Mouse (Mus musculus) embryonic facial prominence, embryonic 14.5 days (tissue): ENCODE measurements around the gene Ciz1. TPM values are rescaled to one million over a fixed set of nuclear protein-coding genes. Genes with fewer than 3 reads are reported as not detected.
A peak's percentile ranks its signal among the peaks of the same experiment; 100 is the strongest.

Experiments used
- ATAC-seq: fragments of 200-750 bp; cut with Nextera tagmentation; 2 replicates; pipeline ENCODE4 v1.8.0; 2017; ENCODE audit warnings: low read depth, moderate number of reproducible peaks, moderate TSS enrichment
- DNase-seq: peaks from one replicate; pipeline ENCODE4 v3.0.0-alpha.2; 2015; ENCODE audit warnings: low spot score
- H3K27ac ChIP-seq: fragments of 300-500 bp; sonication (generic); replicated peaks from 2 replicates; pipeline ENCODE4 v1.5.1; 2014; ENCODE audit warnings: low read depth, mild to moderate bottlenecking, low read length, moderate library complexity
- H3K27me3 ChIP-seq: fragments of 300-500 bp; sonication (generic); replicated peaks from 2 replicates; pipeline ENCODE4 v1.6.1; 2014; ENCODE audit warnings: low read length; ENCODE audit not compliant: control insufficient read depth, insufficient read depth
- H3K36me3 ChIP-seq: fragments of 300-500 bp; sonication (generic); 2 replicates; pipeline ENCODE4 v1.6.1; 2014; ENCODE audit warnings: low read length, mixed read lengths; ENCODE audit not compliant: control insufficient read depth, insufficient read depth
- H3K4me1 ChIP-seq: fragments of 300-500 bp; sonication (generic); 2 replicates; pipeline ENCODE4 v1.6.1; 2014; ENCODE audit warnings: antibody characterized with exemption, low read length; ENCODE audit not compliant: control insufficient read depth, insufficient read depth
- H3K4me2 ChIP-seq: fragments of 300-500 bp; sonication (generic); 2 replicates; pipeline ENCODE4 v1.6.1; 2014; ENCODE audit warnings: low read depth, mild to moderate bottlenecking, low read length, moderate library complexity, mixed read lengths
- H3K4me3 ChIP-seq: fragments of 300-500 bp; sonication (generic); 2 replicates; pipeline ENCODE4 v1.5.1; 2014; ENCODE audit warnings: low read depth, mild to moderate bottlenecking, low read length
- H3K9ac ChIP-seq: fragments of 300-500 bp; sonication (generic); 2 replicates; pipeline ENCODE4 v1.6.1; 2014; ENCODE audit warnings: low read depth, mild to moderate bottlenecking, low read length, moderate library complexity, mixed read lengths
- H3K9me3 ChIP-seq: fragments of 300-500 bp; sonication (generic); 2 replicates; pipeline ENCODE4 v1.6.1; 2016; ENCODE audit warnings: low read length; ENCODE audit not compliant: control insufficient read depth
- WGBS: fragments of 180-500 bp; shearing (Covaris S2); extraction: QIAGEN DNeasy Blood & Tissue Kit; methylation state at CpG from one replicate; pipeline ENCODE4 v1.1.7; 2014; 5-methylcytosine and 5-hydroxymethylcytosine counted together
- polyA plus RNA-seq: library from polyadenylated mRNA; unstranded; fragments of >200 nt; fragmentation: Nextera tagmentation; extraction: Ambion mirVana; gene quantifications from 2 replicates; pipeline ENCODE4 v1.2.1, GENCODE M21; 2014

Gene Ciz1
- polyA plus RNA-seq, 1 experiment from 2014 or later, result 48.0 TPM

GRCm38 (mm10) chr2:32349625-32350255 is 2.4 kb upstream of the Ciz1 start:
- no peak for DNase-seq
- Histone ChIP-seq H3K9me3 (no peaks in the 10 kb centered on the region), H3K36me3 (peaks cover 16% of the 10 kb centered on the region; the same call in 1 of the 2 replicates), H3K27ac (no peak overlapping the region), H3K4me2 (no peak overlapping the region), H3K27me3 (no peaks in the 10 kb centered on the region), H3K9ac (0 out of 2 replicates have a peak overlapping the region, but pooled peaks have one; percentile 34), H3K4me1 (peaks cover 17% of the 10 kb centered on the region), H3K4me3 (no peak overlapping the region)
- no peak for ATAC-seq
- 48% methylated on average over 8 of the region's 8 CpGs for WGBS

- DNase-seq (no peak), ATAC-seq (no peak)
- no peaks in the 10 kb centered on the region for H3K27me3 ChIP-seq
- WGBS, result 46% methylated on average over 13 of the region's 13 CpGs
- peak overlapping the region; percentile 69 for H3K4me2 ChIP-seq
- peaks cover 17% of the 10 kb centered on the region for H3K4me1 ChIP-seq
- no peak overlapping the region for H3K9ac ChIP-seq
- H3K9me3 ChIP-seq, result no peaks in the 10 kb centered on the region
- no peak overlapping the region for H3K4me3 ChIP-seq
- no peak overlapping the region for H3K27ac ChIP-seq
- H3K36me3 ChIP-seq, result peaks cover 14% of the 10 kb centered on the region; the same call in 1 of the 2 replicates
These were observed 1.6 kb upstream of the Ciz1 start for GRCm38 (mm10) chr2:32350471-32351051.

GRCm38 (mm10) chr2:32351471-32351961 is 611 bp upstream of the Ciz1 start:
- DNase-seq (no peak), ATAC-seq (no peak)
- Histone ChIP-seq H3K27ac (no peak overlapping the region; the same call in 1 of the 2 replicates), H3K9me3 (no peaks in the 10 kb centered on the region), H3K4me1 (peaks cover 17% of the 10 kb centered on the region), H3K9ac (peak overlapping the region; percentile 83), H3K4me3 (peak overlapping the region; percentile 73), H3K27me3 (no peaks in the 10 kb centered on the region), H3K4me2 (peak overlapping the region; percentile 69), H3K36me3 (peaks cover 14% of the 10 kb centered on the region; the same call in 1 of the 2 replicates)
- 35% methylated on average over 9 of the region's 9 CpGs for WGBS

- Histone ChIP-seq H3K9ac (peak within 1 kb of the TSS; percentile 83), H3K36me3 (0 out of 2 replicates have a peak, but pooled peaks cover 8% of the 10 kb centered on the region), H3K9me3 (no peaks in the 10 kb centered on the region), H3K27me3 (no peaks in the 10 kb centered on the region), H3K4me3 (peak within 1 kb of the TSS; percentile 73), H3K4me2 (peak within 1 kb of the TSS; percentile 69), H3K4me1 (peaks cover 17% of the 10 kb centered on the region), H3K27ac (peak within 1 kb of the TSS; percentile 86)
- DNase-seq (peak; percentile 91), ATAC-seq (peak; percentile 74)
- under 1% methylated on average over 30 of the region's 63 CpGs for WGBS
These were observed 948 bp downstream of the Ciz1 start, which contains the start of gene Dnm1 for GRCm38 (mm10) chr2:32353007-32353542. Dnm1 (minus strand) TSS chr2:32353338.

- H3K27ac ChIP-seq, result no peak overlapping the region
- no peak for ATAC-seq
- 55% methylated on average over 6 of the region's 6 CpGs for WGBS
These were observed 1.7 kb downstream of the Ciz1 start for GRCm38 (mm10) chr2:32353836-32354235.

GRCm38 (mm10) chr2:32354336-32354895 is 2.3 kb downstream of the Ciz1 start:
- Histone ChIP-seq H3K9me3 (no peaks in the 10 kb centered on the region), H3K9ac (no peak overlapping the region), H3K4me2 (no peak overlapping the region), H3K27me3 (no peaks in the 10 kb centered on the region), H3K4me1 (peaks cover 17% of the 10 kb centered on the region), H3K36me3 (no peaks in the 10 kb centered on the region), H3K4me3 (no peak overlapping the region), H3K27ac (no peak overlapping the region)
- 85% methylated on average over 3 of the region's 3 CpGs for WGBS
- ATAC-seq (no peak), DNase-seq (no peak)

More at GRCm38 (mm10) chr2:32353836-32354235, 1.7 kb downstream of the Ciz1 start:
- H3K4me2 ChIP-seq, result peak overlapping the region; percentile 69; the same call in 1 of the 2 replicates
- H3K9me3 ChIP-seq, result no peaks in the 10 kb centered on the region
- H3K4me3 ChIP-seq, result no peak overlapping the region
- H3K36me3 ChIP-seq, result 0 out of 2 replicates have a peak, but pooled peaks cover under 1% of the 10 kb centered on the region
- no peak overlapping the region for H3K9ac ChIP-seq
- DNase-seq, result no peak
- no peaks in the 10 kb centered on the region for H3K27me3 ChIP-seq
- peaks cover 17% of the 10 kb centered on the region for H3K4me1 ChIP-seq

GRCm38 (mm10) chr2:32356216-32356615 is 4.1 kb downstream of the Ciz1 start:
- ATAC-seq (no peak), DNase-seq (no peak)
- 61% methylated on average over 10 of the region's 10 CpGs for WGBS
- Histone ChIP-seq H3K9ac (no peak overlapping the region), H3K27me3 (no peaks in the 10 kb centered on the region), H3K9me3 (no peaks in the 10 kb centered on the region), H3K4me1 (peaks cover 9% of the 10 kb centered on the region; the same call in 1 of the 2 replicates), H3K4me3 (no peak overlapping the region), H3K27ac (no peak overlapping the region), H3K36me3 (no peaks in the 10 kb centered on the region), H3K4me2 (no peak overlapping the region)

GRCm38 (mm10) chr2:32357710-32358109 is 5.6 kb downstream of the Ciz1 start:
- H3K9ac ChIP-seq, result no peak overlapping the region
- WGBS, result 70% methylated on average over 2 of the region's 3 CpGs
- H3K4me1 ChIP-seq, result peaks cover 7% of the 10 kb centered on the region; the same call in 1 of the 2 replicates
- H3K9me3 ChIP-seq, result no peaks in the 10 kb centered on the region
- H3K36me3 ChIP-seq, result no peaks in the 10 kb centered on the region
- H3K27ac ChIP-seq, result no peak overlapping the region
- ATAC-seq (no peak), DNase-seq (no peak)
- H3K4me3 ChIP-seq, result no peak overlapping the region
- H3K4me2 ChIP-seq, result no peak overlapping the region
- H3K27me3 ChIP-seq, result no peaks in the 10 kb centered on the region
